In genomic region chr2:73039300-73039699, GRCm38 (mm10) we compare ENCODE assay signal across 31 mouse cellular contexts. TPM values are rescaled to one million over a fixed set of nuclear protein-coding genes. Genes with fewer than 3 reads are reported as not detected.
"Had no signal": no experiment of that assay in that cellular context is flagged by ENCODE, and none has a peak within 500 bp of the region (broad histone marks: within the 10 kb centered on the region; RNA-seq: fewer than 3 reads in every experiment).

No protein-coding gene starts in this region.

- H3K27ac ChIP-seq: limb, embryonic 13.5 days; liver, embryonic 14.5 days; neural tube, embryonic 13.5 days had no signal

- H3K9me3 ChIP-seq: limb, embryonic 10.5 days; limb, embryonic 13.5 days; neural tube, embryonic 13.5 days had no signal

- ATAC-seq: intestine, embryonic 16.5 days had no signal

- DNase-seq: kidney, adult 18-20 months; kidney, adult 9 months; kidney, postnatal 14 days; kidney, postnatal 4 days; liver; liver, postnatal 0 days; lung, embryonic 14.5 days; lung, postnatal 10 days; lung, postnatal 4 days; midbrain, embryonic 14.5 days; retina, postnatal 1 day; right cerebral cortex, postnatal 25 days; spleen, adult 18-20 months; thymus, adult 2 months; thymus, postnatal 14 days; thymus, postnatal 4 days had no signal

- H3K27me3 ChIP-seq: limb, embryonic 13.5 days; neural tube, embryonic 13.5 days had no signal

- H3K9ac ChIP-seq: limb, embryonic 13.5 days; liver, embryonic 14.5 days; liver, postnatal 0 days; lung, embryonic 14.5 days; neural tube, embryonic 13.5 days had no signal

- H3K36me3 ChIP-seq: limb, embryonic 10.5 days; limb, embryonic 13.5 days; neural tube, embryonic 13.5 days had no signal

RNA-seq across cellular contexts. Expression of gene Gm11084, which starts 52.8 kb away (rescaled TPM):
- total RNA-seq: layer of hippocampus, adult 18-20 months; layer of hippocampus, postnatal 14 days; left cerebral cortex, adult 8-10 months; left cerebral cortex, postnatal 14 days; megakaryocyte-erythroid progenitor cell, adult 5-6 weeks; midbrain, postnatal 0 days; neutrophil, adult 5-6 weeks had no signal
- polyA plus RNA-seq: intestine, embryonic 16.5 days; kidney, embryonic 16.5 days; limb, embryonic 10.5 days; limb, embryonic 13.5 days; liver, embryonic 14.5 days; liver, postnatal 0 days; lung, embryonic 14.5 days; midbrain, embryonic 11.5 days; midbrain, embryonic 14.5 days; midbrain, postnatal 0 days; neural tube, embryonic 13.5 days; stomach, embryonic 16.5 days; thymus, adult 2 months had no signal
